Mouse (Mus musculus) ovary, postnatal 14 days (tissue): ENCODE data around the gene Gm2564.
"Not testable (repeated sequence)": the region's sequence is repeated elsewhere in the genome, so short reads cannot be mapped to it uniquely, and the experiment has no call there.

ENCODE experiments used
- DNase-seq: peaks from one replicate; pipeline ENCODE4 v3.0.0; 2022; ENCODE audit warnings: low spot score

The Gm2564 gene

GRCm38 (mm10) chr4:42629419-42629818 is at the start of gene Gm2564:
Gene Gm2564 (plus strand): TSS chr4:42629719.
- DNase-seq: not testable (repeated sequence)

- DNase-seq: not testable (repeated sequence)
Measured at GRCm38 (mm10) chr4:42611895-42612294, 17.6 kb upstream of the Gm2564 start, which contains the start of gene Gm10591. Gene Gm10591 (plus strand): TSS chr4:42612195.

- not testable (repeated sequence) for DNase-seq
Measured at GRCm38 (mm10) chr4:42654951-42655350, 25.4 kb downstream of the Gm2564 start, which contains the start of gene Ccl27b. Gene Ccl27b (plus strand): TSS chr4:42655251.

- not testable (repeated sequence) for DNase-seq
Measured at GRCm38 (mm10) chr4:42661793-42662192, 32.3 kb downstream of the Gm2564 start, which contains the start of gene Il11ra2. Gene Il11ra2 (minus strand): TSS chr4:42661893.

GRCm38 (mm10) chr4:42675415-42675814 is 45.9 kb downstream of the Gm2564 start:
- not testable (repeated sequence) for DNase-seq

GRCm38 (mm10) chr4:42679365-42679764 is 49.8 kb downstream of the Gm2564 start:
- DNase-seq: not testable (repeated sequence)

- not testable (repeated sequence) for DNase-seq
Measured at GRCm38 (mm10) chr4:42680374-42681356, 51.1 kb downstream of the Gm2564 start.
